ENCODE assay signal across 21 mouse cellular contexts in the genomic region with DNA sequence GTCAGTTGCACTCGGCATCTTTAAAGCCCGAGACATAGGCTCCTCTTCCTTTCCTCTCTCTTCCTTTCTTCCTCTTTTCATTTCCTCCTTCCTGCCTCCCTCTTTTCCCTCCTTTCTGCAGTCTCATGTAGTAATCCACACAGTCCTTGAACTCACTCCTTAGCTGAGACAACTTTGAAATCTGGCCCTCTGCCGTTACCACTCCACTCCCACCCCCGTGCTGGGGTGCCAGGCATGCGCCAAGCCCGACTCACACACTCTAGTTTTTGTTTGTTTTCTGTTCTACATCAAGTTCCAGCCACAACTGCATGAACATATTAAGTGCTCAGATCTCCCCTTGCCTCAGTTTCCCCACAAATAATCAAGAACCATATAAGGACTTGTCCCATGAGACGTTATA. TPM values are rescaled to one million over a fixed set of nuclear protein-coding genes. Genes with fewer than 3 reads are reported as not detected.
"Had no signal": no experiment of that assay in that cellular context is flagged by ENCODE, and none has a peak within 500 bp of the region (broad histone marks: within the 10 kb centered on the region; RNA-seq: fewer than 3 reads in every experiment).

No protein-coding gene starts in this region.

- H3K9me3 ChIP-seq: heart, embryonic 10.5 days; heart, embryonic 12.5 days; hindbrain, embryonic 10.5 days; hindbrain, embryonic 12.5 days; intestine, embryonic 15.5 days; limb, embryonic 10.5 days; limb, embryonic 12.5 days; liver, embryonic 13.5 days; liver, embryonic 15.5 days had no signal

- H3K9ac ChIP-seq: heart, embryonic 12.5 days; hindbrain, embryonic 14.5 days; intestine, embryonic 15.5 days; limb, embryonic 12.5 days; liver, embryonic 13.5 days; liver, embryonic 15.5 days had no signal

- H3K4me3 ChIP-seq: heart, embryonic 10.5 days; heart, embryonic 12.5 days; hindbrain, embryonic 10.5 days; hindbrain, embryonic 12.5 days; intestine, embryonic 15.5 days; limb, embryonic 10.5 days; limb, embryonic 12.5 days; liver, embryonic 13.5 days; liver, embryonic 15.5 days had no signal

- H3K4me2 ChIP-seq: heart, embryonic 12.5 days; hindbrain, embryonic 12.5 days; hindbrain, embryonic 14.5 days; intestine, embryonic 15.5 days; limb, embryonic 12.5 days; liver, embryonic 11.5 days; liver, embryonic 13.5 days; liver, embryonic 15.5 days had no signal

- DNase-seq: gastrocnemius, postnatal 36 days; liver, embryonic 13.5 days had no signal

- H3K27ac ChIP-seq: heart, embryonic 10.5 days; hindbrain, embryonic 10.5 days; hindbrain, embryonic 12.5 days; hindbrain, embryonic 14.5 days; intestine, embryonic 15.5 days; limb, embryonic 10.5 days; limb, embryonic 12.5 days; liver, embryonic 13.5 days; liver, embryonic 15.5 days had no signal

- H3K36me3 ChIP-seq: heart, embryonic 10.5 days; heart, embryonic 12.5 days; intestine, embryonic 15.5 days; limb, embryonic 10.5 days; limb, embryonic 12.5 days; liver, embryonic 13.5 days; liver, embryonic 15.5 days had no signal

- H3K4me1 ChIP-seq: intestine, embryonic 15.5 days; limb, embryonic 10.5 days; limb, embryonic 12.5 days; liver, embryonic 13.5 days; liver, embryonic 15.5 days had no signal

RNA-seq across cellular contexts. Expression of a gene that starts 15.8 kb away (rescaled TPM):
- total RNA-seq: gastrocnemius, postnatal 36 days; granulocyte monocyte progenitor cell, adult 5-6 weeks had no signal
- polyA plus RNA-seq: inflammation-experienced regulatory T-cells, adult 6 months had no signal

RNA-seq across cellular contexts. Expression of a gene that starts 21.7 kb away (rescaled TPM):
- total RNA-seq: granulocyte monocyte progenitor cell, adult 5-6 weeks; heart, postnatal 10 days; heart, postnatal 25 days; heart, postnatal 4 days had no signal
- polyA plus RNA-seq: heart, embryonic 16.5 days; inflammation-experienced regulatory T-cells, adult 6 months; intestine, postnatal 0 days; kidney, embryonic 14.5 days; kidney, embryonic 16.5 days; limb, embryonic 10.5 days; limb, embryonic 12.5 days had no signal

RNA-seq across cellular contexts. Expression of a gene that starts 32.2 kb away (rescaled TPM):
- total RNA-seq: granulocyte monocyte progenitor cell, adult 5-6 weeks had no signal
